In the genomic region with DNA sequence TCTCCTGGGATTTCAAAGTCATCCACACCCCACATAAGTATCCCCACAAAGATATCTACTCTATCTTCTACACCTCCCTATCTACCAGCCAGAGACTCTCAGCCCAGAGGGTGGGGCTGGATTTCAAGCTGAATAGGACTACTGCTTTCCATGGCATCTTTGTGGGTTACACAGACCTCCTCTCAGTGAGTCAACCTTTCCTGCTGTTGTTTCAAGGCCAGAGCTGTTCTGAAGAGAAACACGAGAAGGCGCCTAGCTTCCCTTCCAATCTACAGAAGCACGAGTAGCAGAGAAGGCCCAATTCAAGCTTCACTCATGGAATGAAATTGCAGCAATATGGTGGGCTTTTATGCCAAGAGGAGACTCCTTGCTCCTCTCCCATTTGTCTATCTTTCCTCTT, we compare ENCODE assay signal across 33 mouse cellular contexts. TPM values are rescaled to one million over a fixed set of nuclear protein-coding genes. Genes with fewer than 3 reads are reported as not detected.
A peak's percentile ranks its signal among the peaks of the same experiment; 100 is the strongest.
DNase-seq lines count a peak whose midpoint lies in the region; ATAC-seq lines count a peak whose summit lies in the region.
"Had no signal": no experiment of that assay in that cellular context is flagged by ENCODE, and none has a peak within 500 bp of the region (broad histone marks: within the 10 kb centered on the region; RNA-seq: fewer than 3 reads in every experiment).

No protein-coding gene starts in this region.

- H3K4me3 ChIP-seq in midbrain, embryonic 11.5 days (ENCODE audit: low read depth, low read length): no peak overlapping the region
- no peak overlapping the region for H3K4me3 ChIP-seq in midbrain, embryonic 13.5 days (replicated peaks)
- no peak overlapping the region for H3K4me3 ChIP-seq in neural tube, embryonic 15.5 days (replicated peaks)
- no peak overlapping the region for H3K4me3 ChIP-seq in forebrain, embryonic 10.5 days
- H3K4me3 ChIP-seq: embryonic facial prominence, embryonic 10.5 days; embryonic facial prominence, embryonic 15.5 days; forebrain, embryonic 13.5 days; heart, adult 2 months; heart, embryonic 12.5 days; hindbrain, embryonic 13.5 days; midbrain, embryonic 12.5 days; neural tube, embryonic 13.5 days had no signal

- DNase-seq in adrenal gland, adult 2 months: peak; percentile 62
- DNase-seq in adrenal gland, postnatal 4 days (ENCODE audit: low spot score in 2 of 2): no peak
- peak; percentile 8 for DNase-seq in midbrain, embryonic 11.5 days (ENCODE audit: low spot score, missing footprints)
- DNase-seq in adrenal gland, postnatal 14 days: peak; percentile 36
- no peak for DNase-seq in forebrain, embryonic 10.5 days (ENCODE audit: extremely low spot score, low spot score)
- DNase-seq: cerebellum, adult 18-20 months; cerebellum, postnatal 25 days; gastrocnemius, postnatal 25 days; heart, adult 2 months; heart, postnatal 4 days; kidney, adult 8-10 months; kidney, postnatal 4 days; liver; lung, embryonic 14.5 days; retina, postnatal 1 day; right cerebral cortex, postnatal 14 days; spleen, adult 18-20 months; thymus, adult 18-20 months; thymus, postnatal 25 days had no signal

- ATAC-seq in midbrain, embryonic 11.5 days (ENCODE audit: low FRiP score): no peak
- ATAC-seq in midbrain, embryonic 13.5 days: no peak
- ATAC-seq in neural tube, embryonic 15.5 days (ENCODE audit: low FRiP score): no peak
- ATAC-seq: activated CD4-positive, CD25-positive, alpha-beta regulatory T cell, adult 4 months; CD4-positive, CD25-positive, alpha-beta regulatory T cell, adult 4 months; forebrain, embryonic 13.5 days; intestine, embryonic 16.5 days had no signal

- peaks cover 10% of the 10 kb centered on the region for H3K4me1 ChIP-seq in midbrain, embryonic 11.5 days (ENCODE audit: control insufficient read depth, insufficient read depth, low read length)
- H3K4me1 ChIP-seq in midbrain, embryonic 13.5 days (replicated peaks): peaks cover 25% of the 10 kb centered on the region
- peaks cover 18% of the 10 kb centered on the region for H3K4me1 ChIP-seq in neural tube, embryonic 15.5 days
- H3K4me1 ChIP-seq in forebrain, embryonic 10.5 days: peaks cover 10% of the 10 kb centered on the region

- H3K36me3 ChIP-seq in midbrain, embryonic 11.5 days (ENCODE audit: control insufficient read depth, insufficient read depth, low read length): peaks cover 29% of the 10 kb centered on the region
- peaks cover 87% of the 10 kb centered on the region for H3K36me3 ChIP-seq in midbrain, embryonic 13.5 days
- H3K36me3 ChIP-seq in neural tube, embryonic 15.5 days: peaks cover 75% of the 10 kb centered on the region
- H3K36me3 ChIP-seq in forebrain, embryonic 10.5 days (replicated peaks): peaks cover 95% of the 10 kb centered on the region

- no peaks in the 10 kb centered on the region for H3K9me3 ChIP-seq in midbrain, embryonic 11.5 days (ENCODE audit: control insufficient read depth, low read length)
- no peaks in the 10 kb centered on the region for H3K9me3 ChIP-seq in midbrain, embryonic 13.5 days
- no peaks in the 10 kb centered on the region for H3K9me3 ChIP-seq in neural tube, embryonic 15.5 days (replicated peaks)
- H3K9me3 ChIP-seq in forebrain, embryonic 10.5 days: no peaks in the 10 kb centered on the region
- H3K9me3 ChIP-seq: embryonic facial prominence, embryonic 10.5 days; embryonic facial prominence, embryonic 15.5 days; forebrain, embryonic 13.5 days; heart, embryonic 12.5 days; hindbrain, embryonic 13.5 days; midbrain, embryonic 12.5 days; neural tube, embryonic 13.5 days had no signal

- H3K27ac ChIP-seq in midbrain, embryonic 11.5 days (ENCODE audit: low read depth, low read length): no peak overlapping the region
- H3K27ac ChIP-seq in midbrain, embryonic 13.5 days: no peak overlapping the region
- no peak overlapping the region for H3K27ac ChIP-seq in neural tube, embryonic 15.5 days (replicated peaks)
- H3K27ac ChIP-seq in forebrain, embryonic 10.5 days: no peak overlapping the region
- H3K27ac ChIP-seq: embryonic facial prominence, embryonic 10.5 days; embryonic facial prominence, embryonic 15.5 days; forebrain, embryonic 13.5 days; heart, adult 2 months; hindbrain, embryonic 13.5 days; kidney, postnatal 0 days; liver, embryonic 14.5 days; midbrain, embryonic 12.5 days; neural tube, embryonic 13.5 days had no signal

- no peak overlapping the region for H3K4me2 ChIP-seq in midbrain, embryonic 11.5 days
- no peak overlapping the region for H3K4me2 ChIP-seq in midbrain, embryonic 13.5 days (replicated peaks)
- H3K4me2 ChIP-seq in neural tube, embryonic 15.5 days: no peak overlapping the region
- H3K4me2 ChIP-seq: embryonic facial prominence, embryonic 15.5 days; forebrain, embryonic 13.5 days; heart, embryonic 12.5 days; hindbrain, embryonic 13.5 days; lung, embryonic 14.5 days; midbrain, embryonic 12.5 days; neural tube, embryonic 13.5 days had no signal

- no peak overlapping the region for H3K9ac ChIP-seq in midbrain, embryonic 11.5 days (ENCODE audit: low read length)
- no peak overlapping the region for H3K9ac ChIP-seq in midbrain, embryonic 13.5 days (replicated peaks)
- no peak overlapping the region for H3K9ac ChIP-seq in neural tube, embryonic 15.5 days (replicated peaks)
- H3K9ac ChIP-seq: embryonic facial prominence, embryonic 15.5 days; forebrain, embryonic 13.5 days; heart, embryonic 12.5 days; hindbrain, embryonic 13.5 days; liver, embryonic 14.5 days; lung, embryonic 14.5 days; midbrain, embryonic 12.5 days; neural tube, embryonic 13.5 days had no signal

- no peaks in the 10 kb centered on the region for H3K27me3 ChIP-seq in midbrain, embryonic 11.5 days (ENCODE audit: control insufficient read depth, insufficient read depth, low read length)
- no peaks in the 10 kb centered on the region for H3K27me3 ChIP-seq in midbrain, embryonic 13.5 days
- H3K27me3 ChIP-seq in neural tube, embryonic 15.5 days (replicated peaks): no peaks in the 10 kb centered on the region
- H3K27me3 ChIP-seq in forebrain, embryonic 10.5 days (ENCODE audit: poor library complexity, severe bottlenecking): no peaks in the 10 kb centered on the region
- H3K27me3 ChIP-seq: embryonic facial prominence, embryonic 15.5 days; forebrain, embryonic 13.5 days; heart, embryonic 12.5 days; hindbrain, embryonic 13.5 days; midbrain, embryonic 12.5 days; neural tube, embryonic 13.5 days had no signal

- 93% methylated on average over 3 of the region's 3 CpGs for WGBS in midbrain, embryonic 11.5 days
- 100% methylated on average over 3 of the region's 3 CpGs for WGBS in midbrain, embryonic 13.5 days
- 98% methylated on average over 3 of the region's 3 CpGs for WGBS in neural tube, embryonic 15.5 days
- 91% methylated on average over 3 of the region's 3 CpGs for WGBS in forebrain, embryonic 10.5 days

RNA-seq across cellular contexts. Expression of a gene that starts 5.8 kb away (rescaled TPM):
- total RNA-seq in adrenal gland, adult 2 months (2021): 10 to 100 TPM; 31.3 to 32.9 TPM
- polyA plus RNA-seq in adrenal gland, adult 2 months (2012; rRNA removed): 7.9 and 9.2 TPM in 2 replicates
- 10 to 100 TPM; 35.3 to 36.0 TPM for total RNA-seq in adrenal gland, postnatal 4 days (2021)
- polyA plus RNA-seq in midbrain, embryonic 11.5 days (2014; fragmentation: Nextera tagmentation; extraction: Ambion mirVana): 39.8 and 41.6 TPM in 2 replicates
- 41.1 and 45.5 TPM in 2 replicates for polyA plus RNA-seq in midbrain, embryonic 13.5 days (2015; fragmentation: Nextera tagmentation; extraction: Ambion mirVana)
- total RNA-seq in adrenal gland, postnatal 14 days (2021): 31.5 and 35.1 TPM in 2 replicates
- polyA plus RNA-seq in neural tube, embryonic 15.5 days (2015; fragmentation: Nextera tagmentation; extraction: Ambion mirVana): 26.3 and 27.6 TPM in 2 replicates
- 30.5 and 31.0 TPM in 2 replicates for polyA plus RNA-seq in forebrain, embryonic 10.5 days (2016; fragmentation: Nextera tagmentation; extraction: Ambion mirVana)

RNA-seq across cellular contexts. Expression of a gene that starts 24.9 kb away (rescaled TPM):
- 10 to 100 TPM; 16.6 to 19.3 TPM for total RNA-seq in adrenal gland, adult 2 months (2021)
- polyA plus RNA-seq in adrenal gland, adult 2 months (2012; rRNA removed): 7.3 and 11.1 TPM in 2 replicates
- 10 to 100 TPM; 27.1 to 30.0 TPM for total RNA-seq in adrenal gland, postnatal 4 days (2021)
- 70.5 and 73.5 TPM in 2 replicates for polyA plus RNA-seq in midbrain, embryonic 11.5 days (2014; fragmentation: Nextera tagmentation; extraction: Ambion mirVana)
- 79.8 and 83.0 TPM in 2 replicates for polyA plus RNA-seq in midbrain, embryonic 13.5 days (2015; fragmentation: Nextera tagmentation; extraction: Ambion mirVana)
- total RNA-seq in adrenal gland, postnatal 14 days (2021): 18.1 and 19.1 TPM in 2 replicates
- polyA plus RNA-seq in neural tube, embryonic 15.5 days (2015; fragmentation: Nextera tagmentation; extraction: Ambion mirVana): 69.3 and 72.4 TPM in 2 replicates
- 66.8 and 69.4 TPM in 2 replicates for polyA plus RNA-seq in forebrain, embryonic 10.5 days (2016; fragmentation: Nextera tagmentation; extraction: Ambion mirVana)

Comparison
In these comparisons a context has a peak if more than half of its experiments do, and no peak if none do; other contexts are left out.
1. DNase-seq: peak in adrenal gland, adult 2 months (single experiment), midbrain, embryonic 11.5 days (single experiment) and adrenal gland, postnatal 14 days (single experiment); none in adrenal gland, postnatal 4 days (0 of 2) and forebrain, embryonic 10.5 days (single experiment).